Mouse (Mus musculus) liver (tissue): ENCODE data around the gene Prkab2.

ENCODE experiments used
- DNase-seq: peaks from one replicate; pipeline ENCODE4 v3.0.0-alpha.2; 2020; ENCODE audit warnings: mixed read lengths

Prkab2 gene

DNA sequence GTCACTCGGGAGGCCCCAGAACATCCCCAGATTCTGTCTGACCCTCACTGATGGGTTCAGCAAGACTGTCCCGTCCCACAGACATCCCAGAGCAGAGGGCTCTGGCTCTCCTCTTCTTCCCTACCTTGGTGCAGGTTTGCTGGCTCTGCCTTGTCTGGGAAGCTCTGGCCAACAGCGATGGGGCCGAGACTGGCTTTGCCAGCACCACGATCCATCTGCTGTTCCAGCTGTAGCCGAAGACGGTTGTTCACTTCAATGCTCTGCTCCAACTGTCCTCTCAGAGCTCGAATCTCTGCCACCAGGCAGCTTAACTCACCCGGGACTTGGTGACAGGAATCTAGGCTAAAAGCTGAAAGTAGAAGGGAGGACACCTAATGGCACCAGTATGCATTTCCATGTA, 38.9 kb downstream of the Prkab2 start:
- DNase-seq: no peak

DNA sequence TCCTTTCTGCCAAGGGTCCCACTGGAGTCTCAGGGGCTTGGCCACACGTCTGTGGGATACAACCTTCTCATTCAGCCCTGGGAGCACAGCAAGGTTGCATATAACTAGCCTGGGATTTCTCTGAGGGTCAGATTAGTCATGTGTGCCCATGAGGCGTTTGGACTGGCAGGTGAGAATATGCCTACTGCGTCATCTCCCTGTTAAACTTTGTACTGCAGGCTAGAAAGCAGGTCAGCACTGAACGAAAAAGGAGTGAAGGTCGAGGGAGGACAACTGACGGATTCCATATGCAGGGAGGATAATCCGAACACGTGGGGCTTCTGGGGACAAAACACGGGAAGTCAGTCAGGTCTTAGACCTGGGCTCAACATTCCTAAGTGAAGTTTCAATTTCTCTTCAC, 39.3 kb downstream of the Prkab2 start:
- no peak for DNase-seq

- no peak for DNase-seq
These were observed 41.1 kb downstream of the Prkab2 start for GRCm38 (mm10) chr3:97699061-97699460.

DNA sequence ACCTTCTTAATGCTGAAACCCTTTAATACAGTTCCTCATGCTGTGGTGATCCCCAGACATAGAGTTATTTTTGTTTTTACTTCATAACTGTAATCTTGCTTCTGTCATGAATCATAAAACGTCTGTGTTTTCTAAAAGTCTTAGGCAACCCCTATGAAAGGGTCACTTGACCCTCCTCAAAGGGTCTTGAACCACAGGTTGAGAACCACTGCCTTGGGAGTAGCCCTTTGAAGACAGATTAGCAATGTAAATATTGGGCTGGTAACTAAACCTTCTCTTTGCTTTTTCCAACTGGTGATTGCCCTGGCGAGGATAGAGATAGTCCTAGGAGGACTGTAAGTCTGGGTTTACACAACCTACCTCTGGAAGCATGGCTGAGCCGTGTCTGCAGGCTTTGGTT, 43.2 kb downstream of the Prkab2 start:
- DNase-seq: no peak

- DNase-seq: no peak
These were observed 44.6 kb downstream of the Prkab2 start for GRCm38 (mm10) chr3:97702448-97703080.

GRCm38 (mm10) chr3:97705508-97705907, 47.5 kb downstream of the Prkab2 start:
- no peak for DNase-seq

DNA sequence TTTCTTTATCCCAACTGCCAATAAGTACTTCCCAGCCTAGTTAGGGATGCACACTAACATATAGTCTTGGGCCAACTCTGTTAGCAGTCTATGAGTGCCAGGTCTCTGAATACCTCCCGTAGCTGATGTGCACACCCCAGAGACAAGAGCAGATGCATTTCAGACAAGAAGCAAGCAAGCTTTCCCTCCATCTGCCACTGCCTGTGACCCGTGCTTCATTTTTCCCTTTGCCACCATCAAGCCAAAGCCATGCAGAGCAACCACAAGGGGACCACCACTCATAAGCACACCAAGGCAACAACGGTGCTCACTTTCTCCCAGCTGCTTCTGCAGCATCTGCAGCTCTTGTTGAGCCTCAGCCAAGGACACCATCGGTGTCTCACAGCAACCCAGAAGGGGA, 48.6 kb downstream of the Prkab2 start:
- no peak for DNase-seq

DNA sequence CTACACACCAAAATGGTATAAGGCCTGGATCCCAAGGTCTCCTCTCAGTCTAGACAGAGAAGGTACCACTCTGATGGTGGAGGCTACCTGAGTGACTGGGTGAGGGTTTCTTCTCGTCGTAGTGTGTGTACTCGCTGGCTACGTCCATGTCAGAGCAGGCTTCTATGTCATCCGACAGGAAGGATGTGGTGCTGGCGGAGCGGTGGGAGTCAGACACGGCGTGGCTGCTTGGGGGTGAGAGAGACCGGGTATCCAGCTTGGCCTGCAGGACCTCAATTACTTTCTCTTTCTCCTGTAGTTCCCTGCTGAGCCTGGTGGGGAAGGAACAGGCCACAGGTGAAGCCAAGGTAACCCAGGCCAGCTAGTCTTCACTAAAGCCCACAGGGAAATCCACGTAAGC, 52.1 kb downstream of the Prkab2 start:
- no peak for DNase-seq

DNA sequence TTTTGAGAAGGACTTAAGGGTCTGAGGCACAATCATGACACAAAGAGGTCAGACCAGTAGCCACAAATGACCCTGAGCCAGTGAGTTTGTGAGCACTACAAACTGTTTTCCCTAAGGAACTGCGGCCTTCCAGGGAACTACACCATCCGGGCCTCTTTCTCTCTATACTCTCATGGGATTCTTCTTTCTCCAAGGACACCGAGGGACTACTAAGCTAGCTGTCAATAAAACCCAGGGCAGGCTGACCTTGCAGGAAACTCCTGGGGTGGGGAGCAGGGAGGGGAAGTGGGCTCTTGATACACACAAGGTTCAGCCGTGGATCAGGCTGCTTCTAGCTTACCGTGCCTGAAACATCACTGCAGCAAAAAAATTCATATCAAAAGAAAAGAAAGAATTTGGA, 52.9 kb downstream of the Prkab2 start:
- no peak for DNase-seq

DNA sequence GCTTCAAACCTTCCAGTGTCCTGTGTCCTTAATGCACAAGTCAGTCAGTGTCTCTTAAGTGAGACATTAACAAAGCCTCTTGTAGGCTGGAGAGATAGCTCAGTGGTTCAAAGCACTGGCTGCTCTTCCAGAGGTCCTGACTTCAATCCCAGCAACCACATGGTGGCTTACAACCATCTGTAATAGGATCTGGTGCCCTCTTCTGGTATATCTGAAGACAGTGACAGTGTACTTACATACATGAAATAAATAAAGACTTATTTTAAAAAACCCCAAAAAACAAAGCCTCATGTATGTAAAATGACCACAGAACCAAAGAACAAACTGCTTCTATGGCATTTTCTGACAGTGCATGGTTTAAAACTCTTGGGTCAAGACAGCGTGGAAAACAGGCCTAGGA, 57.9 kb downstream of the Prkab2 start:
- DNase-seq: no peak

DNA sequence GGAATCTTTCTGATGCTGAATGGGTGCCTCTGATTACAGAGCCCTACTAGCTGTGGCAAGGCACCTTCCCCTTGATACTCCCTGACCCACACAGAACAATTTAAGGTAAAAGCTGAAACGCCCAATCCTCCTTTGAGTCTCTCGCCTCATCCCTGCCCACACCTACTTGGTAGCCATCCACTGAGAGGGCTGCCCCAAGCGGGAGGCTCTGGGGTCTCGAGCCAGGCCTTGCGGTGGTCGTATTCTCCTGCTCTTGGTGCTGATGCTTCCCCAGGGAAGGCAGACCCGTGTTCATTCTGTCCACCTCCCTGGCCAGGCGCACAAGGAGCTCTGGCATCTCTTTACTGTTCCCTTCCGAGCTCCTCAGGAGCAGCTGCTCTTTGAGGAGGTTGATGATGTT, 61.1 kb downstream of the Prkab2 start:
- no peak for DNase-seq
